Mouse (Mus musculus) gastrocnemius, postnatal 36 days (tissue): ENCODE measurements around the gene Cnr2. TPM values are rescaled to one million over a fixed set of nuclear protein-coding genes. Genes with fewer than 3 reads are reported as not detected.
A peak's percentile ranks its signal among the peaks of the same experiment; 100 is the strongest.

Experiments
- DNase-seq, 2 experiments: peaks; one replicate each; pipeline ENCODE4 v3.0.0; 2022
- intact Hi-C: fragments of 180-260 bp; cut with DNase I; formaldehyde crosslinking; loops from one replicate; pipeline ENCODE4 v1.15.1; 2025
- long read RNA-seq, 2 experiments: library from polyadenylated mRNA; stranded (forward); transcript quantifications; one replicate each; pipeline ENCODE4 v2.0.0; 2021
- total RNA-seq, 2 experiments: library from RNA; stranded (reverse); gene quantifications; 2 replicates each; pipeline ENCODE4 v1.2.3; 2021

Gene Cnr2
- total RNA-seq = under 1 TPM; 0.07 to 0.08 TPM
- long read RNA-seq, experiment 1 = 0 reads
- long read RNA-seq, experiment 2 = 0 reads

DNA sequence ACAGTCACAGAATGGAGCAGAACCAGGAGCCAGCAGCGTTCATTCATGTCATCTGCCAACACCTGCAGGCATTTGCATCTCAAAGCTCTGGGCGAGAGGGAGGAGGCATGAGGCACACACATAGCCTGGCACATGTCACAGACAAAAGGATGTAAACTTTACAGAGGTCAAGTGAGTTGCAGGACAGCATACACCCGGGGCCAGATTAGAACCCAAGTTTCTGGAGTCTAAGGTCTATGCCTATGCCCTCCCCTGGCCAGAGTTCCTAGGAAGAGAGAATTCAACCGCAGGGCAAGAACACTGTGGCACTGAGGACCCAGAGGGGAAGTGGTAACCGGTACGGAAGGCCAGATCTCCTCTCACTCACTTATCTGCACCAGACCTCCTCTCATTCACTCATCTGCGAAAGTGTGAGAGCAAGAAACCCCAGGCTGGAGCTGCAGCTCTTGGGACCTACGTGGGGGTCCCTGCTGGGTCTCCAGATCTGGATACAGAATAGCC lies at the start of gene Cnr2:
Gene Cnr2, plus strand, starts transcription at position 324 of the 501 bp plus-strand sequence.
- intact Hi-C loops = no loop called here
- DNase-seq = no peak

DNA sequence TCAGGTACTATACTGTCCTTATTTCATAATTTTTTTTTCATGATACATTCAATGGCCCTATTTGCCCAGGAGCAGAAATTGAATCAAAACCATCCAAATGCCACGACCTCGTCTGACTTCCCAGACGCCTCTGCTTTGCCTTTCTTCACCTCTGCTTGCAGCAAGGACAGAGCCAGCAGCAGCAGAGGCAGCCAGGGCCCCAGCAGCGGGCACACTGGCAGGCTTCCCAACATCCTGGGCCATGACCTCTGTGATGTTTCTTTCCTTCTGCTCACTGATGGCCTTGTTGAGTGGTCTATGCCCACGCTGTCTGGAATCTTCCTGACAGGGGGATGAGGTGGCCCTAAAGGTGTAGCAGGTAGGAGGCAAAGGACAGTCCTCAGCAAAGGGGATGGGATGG lies 47.6 kb upstream of the Cnr2 start:
- DNase-seq = no peak
- intact Hi-C loops = no loop called here

DNA sequence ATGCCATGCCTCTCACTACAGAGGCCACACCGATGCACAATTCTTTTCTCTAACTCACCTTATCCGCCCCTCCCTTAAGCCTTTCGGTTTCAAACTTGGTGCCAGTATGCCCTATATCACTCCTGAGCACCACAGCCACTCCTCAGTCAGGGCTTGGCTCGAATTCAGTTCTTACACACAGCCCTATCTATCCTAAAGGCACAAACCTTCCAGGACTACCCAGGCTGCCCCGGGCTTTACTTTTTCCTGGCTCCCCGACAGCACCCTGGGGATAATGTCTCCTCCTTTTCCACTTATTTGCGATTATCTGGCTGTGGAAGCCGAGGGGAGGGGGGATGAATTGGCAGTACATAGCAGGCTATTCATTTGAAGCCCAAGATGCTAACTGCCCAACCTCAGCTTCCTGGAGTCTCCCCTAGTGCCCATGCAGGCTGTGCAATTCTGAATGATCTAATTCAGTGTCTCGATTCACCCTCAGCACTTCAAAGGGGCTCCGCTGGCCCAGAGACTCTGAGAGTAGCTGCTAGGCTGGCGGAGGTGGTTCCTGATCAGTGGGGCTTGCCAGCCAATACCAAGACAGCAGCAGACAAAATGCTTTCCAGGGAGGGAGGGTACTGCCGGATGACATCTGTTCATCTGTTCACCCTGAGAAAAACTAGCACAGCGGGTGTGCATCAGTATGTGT lies 44.6 kb upstream of the Cnr2 start:
- intact Hi-C loops = no loop called here
- DNase-seq = no peak

DNA sequence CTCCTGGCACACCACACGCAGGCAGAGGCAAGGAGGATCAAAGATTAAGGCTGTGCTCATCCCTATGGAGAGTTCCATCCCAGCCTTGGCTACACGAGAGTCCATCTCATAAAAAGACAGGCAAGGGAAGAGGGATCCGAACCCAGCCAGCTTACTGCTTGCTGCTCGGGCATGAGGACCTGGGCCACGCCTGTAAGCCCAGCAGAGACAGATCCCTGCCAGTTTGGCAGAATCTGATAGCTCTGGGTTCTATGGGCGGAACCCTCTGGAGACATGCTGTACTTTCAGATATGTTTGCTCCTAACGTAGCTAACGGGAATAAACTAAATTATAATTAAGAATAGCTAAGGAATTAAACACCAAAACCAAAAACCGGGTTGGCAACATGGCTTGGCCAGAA lies 43.3 kb upstream of the Cnr2 start:
- intact Hi-C loops = no loop called here
- no peak for DNase-seq

DNA sequence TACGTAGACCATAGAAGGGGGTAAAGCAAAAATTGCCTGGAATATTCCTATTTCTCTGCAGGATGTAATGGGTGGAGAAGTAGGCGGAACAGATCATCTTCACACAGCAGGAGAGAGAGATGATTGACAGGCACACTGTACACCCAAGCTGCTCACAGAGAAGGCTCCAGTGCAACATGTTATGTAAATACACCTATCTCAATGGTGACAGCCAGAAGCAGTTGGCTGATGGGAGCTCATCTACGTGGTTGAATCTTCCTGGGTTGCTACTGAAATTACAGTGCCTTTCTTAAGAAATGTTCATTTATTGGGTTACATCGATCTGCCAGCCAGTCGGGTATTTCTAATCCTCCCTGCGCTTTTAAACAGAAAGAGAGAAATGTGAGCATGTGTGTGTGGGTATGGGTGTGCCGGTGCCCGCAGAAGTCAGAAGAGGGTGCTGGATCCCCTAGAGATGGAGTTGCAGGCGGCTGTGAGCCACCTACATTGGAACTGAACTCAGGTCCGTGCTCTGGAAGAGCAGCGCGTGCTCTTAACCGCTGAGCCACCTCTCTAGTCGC lies 41.1 kb upstream of the Cnr2 start:
- DNase-seq = no peak
- intact Hi-C loops = no loop called here

DNA sequence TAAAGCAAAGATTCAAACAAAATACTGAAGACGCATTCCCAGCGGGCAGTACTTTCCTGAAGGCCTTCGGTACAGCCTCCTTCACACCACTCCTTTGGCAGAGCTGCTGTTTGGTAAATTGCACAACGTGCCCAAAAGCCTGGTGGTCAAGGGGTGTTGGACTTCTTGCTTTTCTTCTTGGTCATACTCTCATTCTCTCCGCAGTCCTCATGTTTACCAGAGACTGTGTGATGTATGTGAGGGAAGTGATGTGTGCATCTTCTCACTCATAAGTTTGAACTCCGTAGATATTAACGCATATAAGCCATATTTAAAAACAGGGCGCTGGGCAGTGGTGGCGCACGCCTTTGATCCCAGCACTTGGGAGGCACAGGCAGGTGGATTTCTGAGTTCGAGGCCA lies 40.6 kb upstream of the Cnr2 start:
- intact Hi-C loops = no loop called here
- no peak for DNase-seq

DNA sequence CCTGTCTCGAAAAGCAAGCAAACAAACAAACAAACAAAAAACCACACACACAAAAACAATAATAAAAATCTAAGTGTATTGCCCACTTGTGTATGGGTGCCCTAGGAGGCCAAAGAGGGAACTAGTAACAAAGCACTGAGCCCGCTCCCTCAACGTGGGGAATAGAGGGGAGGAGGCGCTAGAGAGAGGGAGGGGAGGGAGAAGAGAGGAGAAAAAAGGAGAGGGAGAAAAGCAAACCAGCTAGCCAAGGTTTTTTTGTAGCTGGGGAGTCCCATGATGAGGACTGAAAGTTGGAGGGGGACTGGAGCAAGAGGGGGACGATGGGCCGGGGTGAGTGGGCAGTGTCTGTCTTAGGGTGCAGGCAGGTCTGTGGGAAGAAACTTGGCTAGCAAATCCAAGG lies 40.1 kb upstream of the Cnr2 start:
- DNase-seq = no peak
- intact Hi-C loops = no loop called here

DNA sequence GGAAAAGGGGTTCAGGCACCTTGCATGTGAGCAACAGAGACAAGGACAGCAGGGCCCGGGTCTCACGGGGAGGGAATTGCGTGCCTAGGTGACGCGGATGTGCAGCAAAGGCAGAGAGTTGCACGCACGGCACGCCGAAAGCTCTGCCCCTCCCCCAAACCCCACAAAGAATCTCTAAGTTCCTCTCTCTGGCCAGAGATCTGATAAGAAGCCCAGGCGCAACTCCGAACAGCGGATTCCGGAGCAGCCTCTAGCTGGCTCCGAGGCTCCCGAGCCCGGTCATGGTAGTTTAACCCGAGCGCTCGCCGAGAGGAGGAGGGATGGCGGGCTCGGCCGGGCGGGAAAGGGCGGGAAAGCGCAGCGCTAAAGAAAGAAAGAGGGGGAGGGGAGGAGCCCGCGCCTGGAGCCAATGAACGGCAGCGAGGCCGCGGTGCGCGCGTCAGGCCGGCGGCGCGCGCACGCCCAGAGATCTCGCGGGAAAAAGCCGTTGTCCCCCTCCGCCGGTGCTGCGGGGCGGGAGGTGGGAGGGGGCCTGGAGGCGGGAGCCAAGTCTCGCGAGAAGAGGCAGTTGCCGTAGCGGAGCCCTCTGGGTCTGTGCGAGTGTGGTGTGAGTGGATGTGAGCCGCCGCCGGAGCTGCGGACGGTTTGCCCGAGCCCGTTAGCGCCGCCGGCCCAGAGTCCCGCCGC lies 39.5 kb upstream of the Cnr2 start, which contains the start of gene Srsf10:
Gene Srsf10, plus strand, starts transcription at position 212 of the 687 bp plus-strand sequence.
- peak; percentile 88 to 94 for DNase-seq
- intact Hi-C loops = loop anchor here (2.0 kb wide), 1 partner anchor 17 kb away; the partner anchor contains the start of gene Pnrc2

DNA sequence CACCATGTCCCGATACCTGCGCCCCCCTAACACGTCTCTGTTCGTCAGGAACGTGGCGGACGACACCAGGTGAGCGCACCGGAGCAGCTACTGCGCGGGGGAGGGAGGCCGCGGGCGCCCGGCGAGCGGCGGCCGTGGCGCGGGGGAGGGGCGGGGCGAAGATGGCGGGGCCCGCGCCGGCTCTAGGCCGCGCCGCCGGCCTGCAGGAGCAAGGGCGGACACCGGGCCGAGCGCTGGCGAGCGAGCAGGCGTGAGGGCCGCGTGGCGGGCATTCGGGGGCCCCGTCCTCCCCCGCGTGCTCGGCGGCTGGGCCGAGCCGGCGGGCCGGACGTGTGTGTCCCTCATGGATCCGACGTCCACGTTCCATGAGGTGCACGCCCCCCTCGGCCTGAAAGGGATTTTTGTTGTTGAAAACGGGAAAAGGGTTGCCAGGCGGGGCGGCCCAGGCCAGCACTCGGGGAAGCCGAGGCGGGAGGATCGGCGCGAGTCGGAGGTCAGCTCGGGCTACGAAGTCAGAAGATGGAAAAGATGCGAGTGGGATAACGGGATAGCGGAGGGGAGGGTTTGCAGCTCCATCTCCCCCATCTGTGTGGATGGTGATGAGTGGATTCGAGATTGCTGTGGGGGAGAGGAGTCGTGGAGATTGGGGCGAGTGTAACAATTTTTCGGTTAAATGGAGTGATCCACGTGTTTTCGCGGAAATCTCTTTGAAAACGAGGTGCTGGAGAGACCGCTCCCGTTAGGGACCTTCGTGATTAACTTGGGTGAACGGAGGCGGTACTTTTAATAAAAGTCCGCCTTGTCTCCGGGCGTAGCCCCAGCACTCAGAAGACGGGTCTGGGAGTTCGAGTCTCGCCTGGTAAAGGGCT lies 38.7 kb upstream of the Cnr2 start:
- peak; percentile 53 to 61 for DNase-seq
- intact Hi-C loops = loop anchor here (2.0 kb wide), 1 partner anchor 16 kb away; the partner anchor contains the start of gene Pnrc2

DNA sequence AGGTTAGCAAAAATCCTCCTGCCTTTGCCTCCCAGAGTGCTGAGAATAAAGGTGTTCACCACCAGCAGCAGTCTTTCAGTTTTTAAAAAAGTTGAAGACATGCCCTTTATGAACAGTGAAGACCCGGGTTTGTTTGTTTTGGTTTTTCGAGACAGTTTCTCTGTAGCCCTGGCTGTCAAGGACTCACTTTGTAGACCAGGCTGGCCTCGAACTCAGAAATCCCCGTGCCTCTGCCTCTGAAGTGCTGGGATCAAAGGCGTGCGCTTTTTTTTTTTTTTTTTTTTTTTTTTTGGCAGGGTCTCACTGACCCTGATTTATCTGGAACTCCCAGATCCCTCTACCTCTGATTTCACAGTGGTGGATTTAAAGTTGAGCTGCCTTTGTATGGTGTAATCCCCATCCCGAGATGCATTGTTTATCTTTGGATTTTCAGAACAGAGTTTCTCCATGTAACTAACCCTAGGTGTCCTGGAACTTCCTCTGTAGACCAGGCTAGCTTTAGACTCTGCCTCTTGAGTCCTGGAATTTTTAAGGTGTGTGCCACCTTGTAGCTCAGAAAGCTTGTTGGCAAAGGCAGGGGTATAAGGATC lies 37.5 kb upstream of the Cnr2 start:
- no peak for DNase-seq
- intact Hi-C loops = loop anchor here (2.0 kb wide), 1 partner anchor 15 kb away; the partner anchor contains the start of gene Pnrc2

DNA sequence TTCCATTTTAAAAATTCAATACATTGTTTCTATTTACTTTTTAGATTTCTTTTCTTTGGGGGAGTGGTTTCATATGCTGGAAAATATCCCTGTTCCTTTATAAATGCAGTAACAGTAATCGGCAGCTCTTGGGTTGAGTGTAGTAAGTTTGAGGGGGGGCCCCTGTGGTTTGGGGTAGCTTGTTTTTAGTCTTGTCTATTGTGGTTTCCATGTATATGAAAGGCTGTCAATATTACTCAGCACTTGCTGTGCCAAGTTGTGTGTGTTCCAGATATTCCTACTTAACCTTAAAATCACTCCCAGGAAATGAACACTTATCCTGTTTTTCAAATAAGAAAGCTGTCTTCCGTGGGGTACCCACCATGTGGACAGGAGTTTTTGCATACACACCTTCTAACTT lies 26.2 kb upstream of the Cnr2 start:
- intact Hi-C loops = no loop called here
- no peak for DNase-seq

DNA sequence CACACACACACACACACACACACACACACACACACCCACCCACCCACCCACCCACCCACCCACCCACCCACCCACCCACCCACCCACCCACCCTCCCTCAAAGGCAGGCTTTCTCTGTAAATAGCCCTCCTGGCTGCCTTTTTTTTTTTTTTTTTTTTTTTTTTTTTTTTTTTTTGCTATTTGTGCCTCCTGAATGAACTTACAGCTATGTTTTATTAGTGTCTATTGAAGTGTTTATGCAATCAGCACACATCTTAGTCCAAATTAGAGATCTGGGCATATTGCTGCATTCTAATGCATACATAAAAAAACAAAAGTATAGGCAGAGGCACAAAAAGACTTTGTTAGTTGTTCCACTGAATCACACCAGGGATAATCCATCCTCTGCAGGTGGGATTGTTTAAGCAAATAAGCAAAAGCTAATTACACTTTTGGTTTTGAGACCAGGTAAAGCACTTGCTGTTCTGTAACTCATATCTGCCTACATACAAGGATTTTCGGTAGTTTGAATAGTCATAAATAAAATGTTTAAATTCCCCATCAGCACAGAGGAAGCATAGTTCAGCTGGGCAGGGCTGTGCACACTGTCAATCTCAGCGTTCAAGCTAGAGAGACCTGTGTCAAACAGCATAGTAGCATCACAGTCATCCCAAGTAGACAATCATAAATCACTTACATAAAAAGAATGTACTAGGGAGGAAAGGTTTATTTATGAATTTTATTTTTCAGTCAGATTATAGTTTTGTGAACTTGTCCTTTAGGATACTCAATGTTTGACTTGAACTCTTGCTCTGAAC lies 24.8 kb upstream of the Cnr2 start:
- intact Hi-C loops = no loop called here
- DNase-seq = no peak

DNA sequence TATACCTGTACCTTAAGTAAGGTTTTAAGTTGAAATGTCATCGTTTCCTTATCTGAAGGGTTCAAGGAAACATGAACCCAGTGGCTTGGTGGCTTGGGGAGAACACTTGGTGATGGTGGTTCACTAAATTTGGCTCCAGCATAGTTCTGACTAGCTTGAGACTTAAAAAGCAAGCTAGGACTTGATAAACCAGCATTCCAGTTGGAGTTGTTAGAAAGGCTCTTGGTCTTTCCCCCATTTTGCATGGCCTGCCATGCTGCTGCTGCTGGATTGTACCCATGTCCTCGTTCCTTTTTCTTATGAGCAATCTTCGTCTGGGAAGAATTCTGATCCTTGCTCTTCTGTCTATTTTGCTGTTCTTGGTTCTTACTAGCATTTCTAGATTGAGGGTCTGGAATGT lies 23.2 kb upstream of the Cnr2 start:
- no peak for DNase-seq
- intact Hi-C loops = loop anchor here (2.0 kb wide), 1 partner anchor 15 kb away; no protein-coding TSS in a partner anchor

DNA sequence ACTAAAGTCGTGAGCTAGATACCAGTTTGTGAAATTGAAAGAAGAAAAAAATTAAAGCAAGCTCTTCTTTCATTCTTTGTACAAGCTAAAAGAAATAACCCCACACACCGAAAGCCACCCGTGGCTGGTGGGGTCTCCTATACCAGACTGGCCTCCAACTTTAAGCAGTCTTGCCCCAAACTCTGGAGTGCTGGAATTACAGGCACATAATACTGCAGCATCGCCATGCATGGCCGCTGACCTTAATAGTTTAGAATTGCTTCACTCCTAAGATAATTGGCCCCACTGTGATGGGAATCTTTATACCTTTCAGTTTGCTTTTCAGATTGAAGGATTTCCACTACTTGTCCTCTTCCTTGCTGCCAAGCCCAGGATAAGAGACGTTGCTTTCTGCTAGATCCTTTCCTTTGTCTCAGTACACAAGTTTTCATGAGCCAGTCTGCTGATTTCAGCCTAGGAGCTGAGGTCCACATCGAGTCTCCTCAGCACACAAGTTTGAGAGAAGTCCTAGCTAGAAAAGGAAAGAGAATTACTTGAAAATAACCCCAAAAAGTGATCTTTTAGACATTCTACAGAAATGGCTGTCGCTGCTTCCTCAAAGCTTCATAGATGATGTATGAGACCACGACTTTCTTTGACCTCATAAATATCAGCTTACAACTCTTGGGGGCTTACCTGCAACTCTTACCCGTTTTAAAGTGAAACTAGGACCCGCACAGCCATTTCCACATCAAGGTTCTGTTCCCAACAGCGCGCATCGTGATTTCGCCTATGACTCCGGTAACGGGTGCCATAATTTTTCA lies 22.4 kb upstream of the Cnr2 start:
- intact Hi-C loops = loop anchor here (2.0 kb wide), 1 partner anchor 16 kb away; no protein-coding TSS in a partner anchor

DNA sequence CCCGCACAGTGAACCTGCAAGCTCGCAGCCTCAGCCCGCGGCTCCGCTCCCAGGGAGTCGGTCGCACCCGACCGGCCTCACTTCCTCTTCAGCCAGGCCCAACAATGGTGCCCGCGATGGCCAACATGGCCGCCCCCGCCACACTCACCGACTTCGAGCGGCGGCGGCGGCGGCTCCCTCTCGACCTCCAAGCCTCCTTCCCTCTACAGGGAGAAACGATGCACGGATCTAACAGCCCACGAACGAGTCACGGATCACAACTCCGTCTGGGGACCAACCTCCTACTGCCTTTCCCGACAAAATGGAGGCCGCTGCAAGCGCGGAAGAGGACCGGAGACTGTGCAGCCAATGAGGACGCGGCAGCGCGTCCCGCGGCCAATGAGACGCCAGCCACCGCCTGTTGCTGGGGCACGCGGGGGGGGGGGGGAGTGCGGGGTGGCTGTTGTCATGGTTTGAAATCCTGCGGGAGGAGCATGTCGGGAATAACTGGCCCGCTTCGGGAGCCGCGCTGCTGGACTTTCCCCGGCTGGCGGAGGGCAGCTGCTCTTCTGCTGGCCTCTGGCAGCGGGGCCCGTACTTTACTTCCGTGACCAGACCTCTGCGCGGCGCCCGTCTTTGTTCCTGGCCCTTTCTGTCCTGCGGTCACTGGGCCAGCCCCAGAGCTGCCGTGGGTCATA lies 21.5 kb upstream of the Cnr2 start, which contains the start of gene Pnrc2:
Gene Pnrc2, minus strand, starts transcription at position 325 of the 677 bp plus-strand sequence.
- DNase-seq = peak; percentile 82 to 88
- intact Hi-C loops = loop anchor here (2.0 kb wide), 1 partner anchor 17 kb away; no protein-coding TSS in a partner anchor

More for the DNA sequence above, 22.4 kb upstream of the Cnr2 start:
- DNase-seq = no peak

DNA sequence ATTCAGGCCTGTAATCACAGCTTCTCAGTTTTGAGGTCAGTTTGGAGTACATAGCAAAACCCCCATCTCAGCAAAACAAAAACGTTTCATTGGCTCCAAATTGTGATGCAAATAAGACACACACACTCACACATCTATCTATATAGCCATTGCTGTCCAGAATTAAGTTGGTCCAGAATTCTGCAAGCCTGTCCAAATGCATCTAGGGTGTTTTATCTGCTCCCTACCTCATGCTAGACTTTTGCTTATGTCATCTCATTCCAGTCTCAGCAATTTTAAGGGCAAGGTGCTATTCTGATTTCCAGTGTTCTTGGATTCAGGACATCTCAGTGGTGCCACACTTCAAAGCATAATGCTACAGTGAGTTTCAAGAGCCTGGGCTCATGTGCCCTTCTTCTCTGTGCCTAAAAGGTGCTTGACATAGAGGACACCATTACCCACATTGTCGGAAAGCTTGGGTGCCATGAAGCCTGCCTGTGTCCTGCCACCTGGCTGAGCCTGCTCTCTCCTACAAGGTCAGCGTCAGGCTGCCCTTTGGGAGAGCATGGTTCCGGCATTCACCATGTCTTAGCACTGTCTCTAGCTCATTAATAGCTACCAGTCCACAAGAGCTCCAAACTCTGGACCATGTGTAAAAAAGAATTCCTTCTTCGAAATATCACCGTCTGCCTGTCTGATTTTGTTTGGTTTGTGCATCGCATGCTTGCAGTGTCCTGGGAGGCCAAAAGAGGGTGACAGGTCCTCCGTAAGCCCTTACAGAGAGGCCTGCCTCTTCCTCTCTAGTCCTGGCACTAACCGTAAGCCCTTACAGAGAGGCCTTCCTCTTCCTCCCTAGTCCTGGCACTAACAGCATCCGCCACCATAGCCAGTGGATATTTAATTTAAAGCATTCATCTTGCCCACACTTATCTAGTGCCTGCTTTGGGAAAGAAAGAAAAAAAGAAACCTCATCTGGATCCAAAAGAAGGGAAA lies 20.3 kb upstream of the Cnr2 start:
- no peak for DNase-seq
- intact Hi-C loops = no loop called here
